Mouse (Mus musculus) midbrain, embryonic 12.5 days (tissue): ENCODE measurements around the gene Rab30. TPM values are rescaled to one million over a fixed set of nuclear protein-coding genes. Genes with fewer than 3 reads are reported as not detected.

Experiments
- ATAC-seq: fragments of 200-750 bp; cut with Nextera tagmentation; 2 replicates; pipeline ENCODE4 v1.8.0; 2017; ENCODE audit warnings: low read depth, moderate TSS enrichment, moderate library complexity; ENCODE audit not compliant: low FRiP score
- H3K27ac ChIP-seq: fragments of 300-500 bp; sonication (generic); replicated peaks from 2 replicates; pipeline ENCODE4 v1.5.1; 2016; ENCODE audit warnings: mild to moderate bottlenecking
- H3K27me3 ChIP-seq: fragments of 300-500 bp; sonication (generic); 2 replicates; pipeline ENCODE4 v1.6.1; 2016; ENCODE audit warnings: mild to moderate bottlenecking
- H3K36me3 ChIP-seq: fragments of 300-500 bp; sonication (generic); 2 replicates; pipeline ENCODE4 v1.6.1; 2016
- H3K4me1 ChIP-seq: fragments of 300-500 bp; sonication (generic); 2 replicates; pipeline ENCODE4 v1.6.1; 2016
- H3K4me2 ChIP-seq: fragments of 300-500 bp; sonication (generic); replicated peaks from 2 replicates; pipeline ENCODE4 v1.6.1; 2016; ENCODE audit warnings: mild to moderate bottlenecking, moderate library complexity
- H3K4me3 ChIP-seq: fragments of 300-500 bp; sonication (generic); 2 replicates; pipeline ENCODE4 v1.5.1; 2016; ENCODE audit warnings: mild to moderate bottlenecking
- H3K9ac ChIP-seq: fragments of 300-500 bp; sonication (generic); replicated peaks from 2 replicates; pipeline ENCODE4 v1.6.1; 2016; ENCODE audit warnings: mild to moderate bottlenecking, moderate library complexity
- H3K9me3 ChIP-seq: fragments of 300-500 bp; sonication (generic); 2 replicates; pipeline ENCODE4 v1.6.1; 2016; ENCODE audit warnings: mild to moderate bottlenecking
- WGBS: fragments of 180-500 bp; shearing (Covaris S2); methylation state at CpG from one replicate; pipeline ENCODE4 v1.1.7; 2016; 5-methylcytosine and 5-hydroxymethylcytosine counted together
- polyA plus RNA-seq: library from polyadenylated mRNA; unstranded; fragments of >200 nt; fragmentation: Nextera tagmentation; extraction: Ambion mirVana; gene quantifications from 2 replicates; pipeline ENCODE4 v1.2.1, GENCODE M21; 2016

The Rab30 gene
- polyA plus RNA-seq, 1 experiment from 2014 or later = 19.8 TPM

DNA sequence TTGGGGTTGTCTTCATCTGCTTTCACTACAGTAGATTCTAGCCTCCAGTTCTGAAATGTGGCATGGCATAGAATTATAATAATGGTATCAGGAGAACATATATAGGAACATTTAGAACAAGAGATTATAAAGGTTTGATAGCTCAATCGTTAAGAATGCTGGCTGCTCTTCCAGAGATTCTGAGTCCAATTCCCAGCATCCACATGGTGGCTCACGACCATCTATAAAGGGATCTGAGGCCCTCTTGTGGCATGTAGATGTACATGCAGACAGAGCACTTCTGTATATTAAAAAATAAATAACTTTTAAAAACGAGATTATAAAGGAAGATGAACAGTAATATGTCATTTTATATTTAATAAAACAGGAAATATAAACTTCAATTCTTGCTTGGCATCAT lies 152.1 kb downstream of the Rab30 start:
- no peak overlapping the region for H3K4me2 ChIP-seq
- H3K9ac ChIP-seq = no peak overlapping the region
- H3K27me3 ChIP-seq = no peaks in the 10 kb centered on the region
- WGBS = 42% methylated on average over 3 of the region's 3 CpGs
- no peaks in the 10 kb centered on the region for H3K36me3 ChIP-seq
- ATAC-seq = no peak
- H3K4me3 ChIP-seq = no peak overlapping the region
- no peaks in the 10 kb centered on the region for H3K9me3 ChIP-seq
- no peak overlapping the region for H3K27ac ChIP-seq
- H3K4me1 ChIP-seq = no peaks in the 10 kb centered on the region; the same call in 1 of the 2 replicates

Other genes starting within 250 kb of the Rab30 start
- gene Ccdc90b, start 180.5 kb upstream of the Rab30 start, polyA plus RNA-seq = 83.8 and 84.4 TPM in 2 replicates
- 12.6 and 12.7 TPM in 2 replicates for gene Ankrd42, start 104.5 kb upstream of the Rab30 start, polyA plus RNA-seq
- 31.2 and 33.1 TPM in 2 replicates for gene Pcf11, start 71.7 kb upstream of the Rab30 start, polyA plus RNA-seq
- 17.1 and 19.3 TPM in 2 replicates for gene Ddias, start 132.6 kb downstream of the Rab30 start, polyA plus RNA-seq
- gene Prcp, start 132.9 kb downstream of the Rab30 start, polyA plus RNA-seq = 19.5 and 20.7 TPM in 2 replicates